Mouse (Mus musculus) neural tube, embryonic 14.5 days (tissue): Measurements from ENCODE around the gene Sim2. TPM values are rescaled to one million over a fixed set of nuclear protein-coding genes. Genes with fewer than 3 reads are reported as not detected.

ENCODE experiments used
- ATAC-seq: fragments of 200-750 bp; cut with Nextera tagmentation; 2 replicates; pipeline ENCODE4 v1.8.0; 2017; ENCODE audit warnings: low read depth, mild to moderate bottlenecking, moderate TSS enrichment, moderate library complexity
- H3K27ac ChIP-seq: fragments of 300-500 bp; sonication (generic); 2 replicates; pipeline ENCODE4 v1.5.1; 2014; ENCODE audit warnings: low read depth, mild to moderate bottlenecking, control low read depth, low read length, moderate library complexity, mixed read lengths
- H3K27me3 ChIP-seq: fragments of 300-500 bp; sonication (generic); 2 replicates; pipeline ENCODE4 v1.6.1; 2014; ENCODE audit warnings: low read length; ENCODE audit not compliant: control insufficient read depth, insufficient read depth
- H3K36me3 ChIP-seq: fragments of 300-500 bp; sonication (generic); 2 replicates; pipeline ENCODE4 v1.6.1; 2014; ENCODE audit warnings: low read length, mixed read lengths; ENCODE audit not compliant: control insufficient read depth, insufficient read depth
- H3K4me1 ChIP-seq: fragments of 300-500 bp; sonication (generic); 2 replicates; pipeline ENCODE4 v1.6.1; 2014; ENCODE audit warnings: low read length; ENCODE audit not compliant: control insufficient read depth, insufficient read depth
- H3K4me2 ChIP-seq: fragments of 300-500 bp; sonication (generic); 2 replicates; pipeline ENCODE4 v1.6.1; 2014; ENCODE audit warnings: mild to moderate bottlenecking, low read depth, low read length, control low read depth
- H3K4me3 ChIP-seq: fragments of 300-500 bp; sonication (generic); 2 replicates; pipeline ENCODE4 v1.5.1; 2014; ENCODE audit warnings: low read depth, low read length, control low read depth, mixed read lengths
- H3K9ac ChIP-seq: fragments of 300-500 bp; sonication (generic); replicated peaks from 2 replicates; pipeline ENCODE4 v1.6.1; 2014; ENCODE audit warnings: low read depth, mild to moderate bottlenecking, control low read depth, low read length, mixed read lengths
- H3K9me3 ChIP-seq: fragments of 300-500 bp; sonication (generic); 2 replicates; pipeline ENCODE4 v1.6.1; 2016; ENCODE audit warnings: low read length; ENCODE audit not compliant: control insufficient read depth
- WGBS: fragments of 180-500 bp; shearing (Covaris S2); extraction: QIAGEN DNeasy Blood & Tissue Kit; methylation state at CpG from one replicate; pipeline ENCODE4 v1.1.7; 2014; 5-methylcytosine and 5-hydroxymethylcytosine counted together
- polyA plus RNA-seq: library from polyadenylated mRNA; unstranded; fragments of >200 nt; fragmentation: Nextera tagmentation; extraction: Ambion mirVana; gene quantifications from 2 replicates; pipeline ENCODE4 v1.2.1, GENCODE M21; 2014

Sim2 gene
- polyA plus RNA-seq = 0.08 TPM in 1 of 2 replicates, not detected in the other

- Histone ChIP-seq H3K4me3 (peak within 1 kb of the TSS; percentile 12; the same call in 1 of the 2 replicates), H3K9ac (no peak within 1 kb of the TSS), H3K36me3 (no peaks in the 10 kb centered on the region), H3K27ac (no peak within 1 kb of the TSS), H3K4me1 (0 out of 2 replicates have a peak, but pooled peaks cover 4% of the 10 kb centered on the region), H3K4me2 (peak within 1 kb of the TSS; percentile 14; the same call in 1 of the 2 replicates), H3K9me3 (no peaks in the 10 kb centered on the region), H3K27me3 (peaks cover 74% of the 10 kb centered on the region)
- ATAC-seq = no peak
- WGBS = under 1% methylated on average over 95 of the region's 96 CpGs
Observed at GRCm38 (mm10) chr16:94084711-94085602, at the start of gene Sim2. Gene Sim2 (plus strand): TSS chr16:94084931.

- Histone ChIP-seq H3K4me3 (no peak overlapping the region), H3K4me2 (no peak overlapping the region), H3K9me3 (no peaks in the 10 kb centered on the region), H3K36me3 (no peaks in the 10 kb centered on the region), H3K4me1 (no peaks in the 10 kb centered on the region), H3K27me3 (no peaks in the 10 kb centered on the region), H3K27ac (no peak overlapping the region), H3K9ac (no peak overlapping the region)
- ATAC-seq = no peak
- 93% methylated on average over 7 of the region's 7 CpGs for WGBS
Observed at GRCm38 (mm10) chr16:94037280-94037679, 47.5 kb upstream of the Sim2 start.

- no peaks in the 10 kb centered on the region for H3K4me1 ChIP-seq
- no peak overlapping the region for H3K9ac ChIP-seq
- H3K9me3 ChIP-seq = no peaks in the 10 kb centered on the region
- WGBS = 70% methylated on average over 12 of the region's 12 CpGs
- H3K36me3 ChIP-seq = no peaks in the 10 kb centered on the region
- H3K27ac ChIP-seq = no peak overlapping the region
- H3K4me3 ChIP-seq = no peak overlapping the region
- ATAC-seq = no peak
- no peaks in the 10 kb centered on the region for H3K27me3 ChIP-seq
- H3K4me2 ChIP-seq = no peak overlapping the region
Observed at GRCm38 (mm10) chr16:94038272-94038985, 46.3 kb upstream of the Sim2 start.

DNA sequence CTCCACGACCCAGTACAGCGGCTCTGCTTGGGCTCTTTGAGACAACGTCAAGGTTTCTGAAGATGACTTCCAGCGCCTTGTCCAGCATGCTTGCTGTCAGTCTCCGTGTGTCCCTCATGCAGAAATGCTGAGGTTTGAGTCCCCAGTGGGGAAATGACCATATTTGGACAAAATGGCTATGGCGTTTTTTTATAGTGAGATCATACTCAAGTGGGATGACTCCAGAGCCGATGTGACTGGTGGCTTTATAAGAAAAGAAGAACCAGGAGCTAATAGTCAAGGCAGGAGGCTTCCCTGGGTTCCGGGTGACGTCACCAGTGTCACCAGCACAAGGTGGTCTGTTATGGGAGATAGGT is 45.8 kb upstream of the Sim2 start:
- Histone ChIP-seq H3K27ac (no peak overlapping the region), H3K9me3 (no peaks in the 10 kb centered on the region), H3K36me3 (no peaks in the 10 kb centered on the region), H3K4me2 (no peak overlapping the region), H3K9ac (no peak overlapping the region), H3K4me1 (no peaks in the 10 kb centered on the region), H3K27me3 (no peaks in the 10 kb centered on the region), H3K4me3 (no peak overlapping the region)
- ATAC-seq = no peak
- WGBS = 89% methylated on average over 9 of the region's 9 CpGs

GRCm38 (mm10) chr16:94040485-94040884 is 44.2 kb upstream of the Sim2 start:
- no peak overlapping the region for H3K4me3 ChIP-seq
- H3K27me3 ChIP-seq = no peaks in the 10 kb centered on the region
- no peaks in the 10 kb centered on the region for H3K4me1 ChIP-seq
- no peak overlapping the region; the same call in 1 of the 2 replicates for H3K4me2 ChIP-seq
- H3K27ac ChIP-seq = no peak overlapping the region
- no peak overlapping the region for H3K9ac ChIP-seq
- 30% methylated on average over 16 of the region's 16 CpGs for WGBS
- no peaks in the 10 kb centered on the region for H3K9me3 ChIP-seq
- no peaks in the 10 kb centered on the region for H3K36me3 ChIP-seq
- ATAC-seq = no peak

DNA sequence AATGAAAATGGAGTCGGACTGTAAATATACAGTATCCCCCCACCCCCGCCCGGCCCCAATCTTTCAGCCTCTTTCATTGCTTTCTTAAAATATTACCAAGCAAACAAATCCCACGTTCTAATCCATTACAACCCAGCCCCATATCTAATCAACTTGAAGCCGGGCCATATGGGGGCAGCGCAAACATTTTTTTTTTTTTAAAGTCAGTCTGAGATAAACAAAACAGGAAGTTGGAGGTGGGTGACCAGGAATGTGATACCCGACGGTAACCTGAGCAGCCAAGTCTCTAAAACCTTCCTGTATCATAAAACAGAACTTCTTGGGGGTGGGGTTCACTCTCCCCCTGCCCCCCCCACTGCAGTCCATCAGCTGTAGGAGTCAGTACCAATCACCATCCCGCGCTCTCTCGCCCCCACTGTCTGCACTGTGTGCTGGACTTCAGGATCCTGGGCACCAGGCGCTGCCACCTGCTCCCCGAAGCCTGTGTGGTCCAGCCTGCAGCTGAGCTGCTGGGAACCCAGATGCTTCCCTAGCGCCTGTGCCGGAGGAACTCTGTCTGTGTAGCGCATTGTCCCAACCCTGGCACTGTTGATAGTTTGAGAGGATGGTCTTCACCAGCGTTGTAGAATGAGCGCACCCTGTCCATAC is 43.5 kb upstream of the Sim2 start:
- Histone ChIP-seq H3K4me3 (no peak overlapping the region), H3K4me1 (no peaks in the 10 kb centered on the region), H3K27ac (no peak overlapping the region), H3K4me2 (no peak overlapping the region), H3K9ac (no peak overlapping the region), H3K36me3 (no peaks in the 10 kb centered on the region), H3K9me3 (no peaks in the 10 kb centered on the region), H3K27me3 (no peaks in the 10 kb centered on the region)
- no peak for ATAC-seq
- WGBS = 54% methylated on average over 18 of the region's 18 CpGs

GRCm38 (mm10) chr16:94043797-94044196 is 40.9 kb upstream of the Sim2 start:
- H3K36me3 ChIP-seq = no peaks in the 10 kb centered on the region
- 91% methylated on average over 1 of the region's 1 CpGs for WGBS
- H3K9me3 ChIP-seq = no peaks in the 10 kb centered on the region
- no peaks in the 10 kb centered on the region for H3K27me3 ChIP-seq
- no peak overlapping the region for H3K9ac ChIP-seq
- H3K27ac ChIP-seq = no peak overlapping the region
- H3K4me1 ChIP-seq = no peaks in the 10 kb centered on the region
- ATAC-seq = no peak
- H3K4me3 ChIP-seq = no peak overlapping the region
- H3K4me2 ChIP-seq = no peak overlapping the region

DNA sequence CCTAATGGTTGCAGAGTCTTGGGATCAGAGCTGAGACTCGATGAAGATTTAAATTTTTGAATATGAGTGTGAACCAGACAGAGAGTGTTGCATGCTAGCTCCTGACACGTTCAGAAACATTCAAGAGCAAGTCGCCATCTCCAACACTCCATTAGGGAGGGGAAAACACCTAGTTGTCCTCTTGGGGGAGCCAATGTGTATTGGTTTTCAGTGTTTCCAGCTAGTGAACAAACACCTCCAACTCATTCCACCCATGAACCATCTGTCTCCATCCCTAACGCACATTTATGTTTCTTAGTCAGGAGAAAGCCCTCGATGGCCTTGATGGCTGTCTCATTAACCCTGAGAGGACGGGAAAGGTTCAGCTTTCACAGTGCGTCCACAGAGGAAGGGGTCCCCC is 39.7 kb upstream of the Sim2 start:
- H3K27ac ChIP-seq = no peak overlapping the region
- no peak overlapping the region for H3K4me2 ChIP-seq
- no peaks in the 10 kb centered on the region for H3K36me3 ChIP-seq
- H3K27me3 ChIP-seq = no peaks in the 10 kb centered on the region
- H3K9me3 ChIP-seq = no peaks in the 10 kb centered on the region
- H3K4me3 ChIP-seq = no peak overlapping the region
- no peaks in the 10 kb centered on the region for H3K4me1 ChIP-seq
- WGBS = 54% methylated on average over 7 of the region's 7 CpGs
- no peak overlapping the region for H3K9ac ChIP-seq
- no peak for ATAC-seq

- H3K9me3 ChIP-seq = no peaks in the 10 kb centered on the region
- H3K4me2 ChIP-seq = no peak overlapping the region
- H3K36me3 ChIP-seq = no peaks in the 10 kb centered on the region
- ATAC-seq = no peak
- WGBS = 89% methylated on average over 3 of the region's 3 CpGs
- no peak overlapping the region for H3K27ac ChIP-seq
- no peaks in the 10 kb centered on the region for H3K27me3 ChIP-seq
- H3K9ac ChIP-seq = no peak overlapping the region
- no peaks in the 10 kb centered on the region for H3K4me1 ChIP-seq
- no peak overlapping the region for H3K4me3 ChIP-seq
Observed at GRCm38 (mm10) chr16:94050368-94050767, 34.4 kb upstream of the Sim2 start.
